Mouse (Mus musculus) left cerebral cortex, postnatal 36 days (tissue): ENCODE measurements at regions not wholly inside any gene's neighbourhood (a gene's known extent, or its start where the extent isn't known, plus 50 kb on each side); places are given as distances from the start of the nearest gene placed in this dataset.

Experiments used
- DNase-seq, 2 experiments: peaks; one replicate each; pipeline ENCODE4 v3.0.0; 2021 to 2022; ENCODE audit warnings: low spot score in 2 of 2, mixed read lengths in 1 of 2
- intact Hi-C: fragments of 180-260 bp; cut with DNase I; formaldehyde crosslinking; loops from one replicate; pipeline ENCODE4 v1.15.1; 2025

DNA sequence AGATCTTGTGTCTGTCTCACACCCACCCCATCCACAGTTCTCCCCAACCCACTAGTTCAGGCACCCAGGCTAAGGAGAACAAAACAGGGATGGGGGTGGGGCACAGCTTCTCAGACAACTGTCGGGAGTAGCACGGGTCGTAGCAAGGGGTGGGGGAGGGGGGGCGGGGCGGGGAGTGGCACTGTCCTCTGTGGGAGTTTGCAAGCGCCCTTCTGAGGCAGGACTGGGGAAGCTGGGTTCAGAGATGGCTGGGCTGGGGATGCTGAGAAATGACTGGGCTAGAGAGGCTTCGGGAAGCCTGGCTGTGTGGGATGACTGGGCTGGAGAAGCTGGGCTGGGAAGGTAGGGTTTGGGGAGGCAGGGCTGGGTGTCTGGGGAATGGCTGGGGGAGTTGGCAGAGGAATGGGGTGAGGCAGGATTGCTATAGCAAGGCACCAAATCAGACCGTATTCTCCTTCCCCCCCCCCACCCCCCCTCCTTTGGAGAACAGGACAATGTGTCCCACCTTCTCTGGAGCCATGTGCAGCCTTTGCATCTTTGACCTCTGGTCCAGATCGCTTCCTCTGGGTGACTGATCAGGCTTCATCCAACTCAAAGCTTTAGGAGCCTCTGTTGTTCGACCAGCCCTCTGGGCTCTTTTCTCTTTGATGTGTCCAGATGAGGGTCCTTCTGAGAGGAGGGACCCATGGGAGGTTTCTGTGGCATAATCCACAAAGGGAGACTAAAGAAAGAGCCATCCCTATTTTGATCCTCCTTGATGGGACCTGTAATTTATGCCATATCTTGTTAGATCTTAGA is 131.2 kb upstream of the Jade1 start:
- intact Hi-C loops: no loop called here
- no peak for DNase-seq

DNA sequence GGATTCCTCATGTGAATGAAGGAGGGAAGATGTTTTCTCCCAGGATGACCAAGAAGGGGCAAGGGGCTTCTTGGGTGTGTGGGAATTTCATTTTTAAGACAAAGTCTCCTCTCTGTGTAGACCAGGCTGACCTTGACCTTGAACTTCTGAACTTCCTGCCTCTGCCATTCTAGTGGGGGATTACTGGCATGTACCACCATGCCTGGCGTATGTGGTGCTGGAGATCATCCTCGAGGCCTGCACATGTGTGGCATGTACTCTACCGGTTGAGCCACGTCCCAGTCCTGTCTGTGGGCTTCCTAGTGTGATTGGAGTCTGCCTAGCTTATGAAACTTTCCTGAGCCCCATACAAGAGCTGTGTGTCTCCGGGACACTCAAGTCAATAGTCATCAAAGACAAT is 131.9 kb upstream of the Jade1 start:
- no peak for DNase-seq
- intact Hi-C loops: no loop called here

DNA sequence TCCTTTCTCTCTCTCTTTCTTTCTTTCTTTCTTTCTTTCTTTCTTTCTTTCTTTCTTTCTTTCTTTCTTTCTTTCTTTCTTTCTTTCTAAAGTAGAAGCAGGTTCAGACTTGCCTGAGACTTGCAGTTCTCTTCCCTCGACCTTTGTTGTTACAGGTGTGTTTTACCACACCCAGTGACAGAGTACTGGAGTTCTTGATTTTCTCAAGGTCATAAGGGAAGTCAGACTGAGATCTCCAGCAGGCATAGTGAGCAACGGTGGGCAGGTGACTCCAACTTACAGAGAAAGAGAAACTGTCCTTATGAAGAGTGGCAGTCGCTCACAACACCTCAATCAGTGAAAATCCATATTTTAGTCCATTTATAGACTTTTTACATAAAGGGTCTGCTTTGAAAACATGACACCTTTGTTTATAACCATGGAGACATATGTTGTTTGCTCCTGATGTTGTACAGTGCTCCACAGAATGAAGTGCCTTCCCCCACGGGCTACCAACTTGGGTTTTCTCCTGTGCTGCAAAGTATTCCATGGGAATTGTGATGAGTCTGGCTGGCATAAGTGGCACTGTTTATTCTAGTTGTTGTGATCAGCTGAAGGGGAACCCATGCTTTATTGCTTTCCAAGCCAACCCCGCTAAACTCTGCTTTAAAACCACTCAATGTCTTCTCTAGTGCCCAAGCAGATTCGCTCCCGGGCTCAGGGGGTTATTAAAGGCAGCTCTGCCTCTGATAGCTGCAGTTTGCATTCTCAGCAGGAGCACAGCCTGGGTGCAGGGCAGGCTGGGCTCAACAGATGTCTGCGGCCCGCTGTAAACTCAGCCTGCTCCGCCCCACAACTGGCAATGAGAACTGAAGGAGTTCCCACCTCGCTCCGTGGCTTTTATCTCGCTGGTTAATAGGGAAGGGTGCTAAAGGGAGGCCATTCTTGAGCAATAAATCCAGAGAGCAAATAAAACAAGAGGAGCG is 132.6 kb upstream of the Jade1 start:
- no peak for DNase-seq
- intact Hi-C loops: no loop called here

DNA sequence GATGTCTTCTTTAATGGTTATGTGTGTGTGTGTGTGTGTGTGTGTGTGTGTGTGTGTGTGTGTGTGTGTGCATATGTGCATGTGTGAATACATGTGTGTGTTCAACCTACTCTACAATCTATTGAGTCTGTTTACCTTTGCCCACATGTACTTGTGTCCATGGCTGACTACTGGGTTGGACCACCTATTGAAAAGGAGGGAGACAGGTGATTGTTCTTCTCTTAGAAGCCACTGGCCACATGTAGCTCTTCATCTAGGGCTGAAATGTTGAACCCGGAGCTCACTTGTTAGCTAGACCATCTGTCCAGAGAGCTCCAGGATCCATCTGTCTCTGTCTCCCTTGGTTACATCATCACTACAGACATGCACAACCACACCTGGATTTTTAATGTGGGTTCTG is 141.8 kb upstream of the Jade1 start:
- intact Hi-C loops: no loop called here
- DNase-seq: no peak

DNA sequence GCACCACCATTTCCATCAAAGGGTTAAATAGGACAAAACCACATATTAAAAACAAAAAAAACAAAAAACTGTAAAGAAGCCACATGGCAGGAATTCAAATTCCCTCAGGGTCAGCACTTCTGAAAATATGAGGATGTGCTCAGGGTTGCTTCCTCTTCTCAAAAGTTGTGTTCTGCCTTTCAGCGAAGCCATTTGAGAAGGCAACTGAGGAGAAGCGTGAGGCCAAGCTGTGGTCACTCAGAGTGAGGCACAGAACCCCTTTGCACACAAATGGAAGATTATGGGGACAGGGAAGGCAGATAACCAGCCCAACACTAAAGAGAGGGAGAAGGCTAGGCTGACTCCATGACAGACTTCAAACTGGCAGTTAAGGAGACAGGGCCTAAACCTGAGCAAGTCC is 142.8 kb upstream of the Jade1 start:
- intact Hi-C loops: no loop called here
- no peak for DNase-seq

DNA sequence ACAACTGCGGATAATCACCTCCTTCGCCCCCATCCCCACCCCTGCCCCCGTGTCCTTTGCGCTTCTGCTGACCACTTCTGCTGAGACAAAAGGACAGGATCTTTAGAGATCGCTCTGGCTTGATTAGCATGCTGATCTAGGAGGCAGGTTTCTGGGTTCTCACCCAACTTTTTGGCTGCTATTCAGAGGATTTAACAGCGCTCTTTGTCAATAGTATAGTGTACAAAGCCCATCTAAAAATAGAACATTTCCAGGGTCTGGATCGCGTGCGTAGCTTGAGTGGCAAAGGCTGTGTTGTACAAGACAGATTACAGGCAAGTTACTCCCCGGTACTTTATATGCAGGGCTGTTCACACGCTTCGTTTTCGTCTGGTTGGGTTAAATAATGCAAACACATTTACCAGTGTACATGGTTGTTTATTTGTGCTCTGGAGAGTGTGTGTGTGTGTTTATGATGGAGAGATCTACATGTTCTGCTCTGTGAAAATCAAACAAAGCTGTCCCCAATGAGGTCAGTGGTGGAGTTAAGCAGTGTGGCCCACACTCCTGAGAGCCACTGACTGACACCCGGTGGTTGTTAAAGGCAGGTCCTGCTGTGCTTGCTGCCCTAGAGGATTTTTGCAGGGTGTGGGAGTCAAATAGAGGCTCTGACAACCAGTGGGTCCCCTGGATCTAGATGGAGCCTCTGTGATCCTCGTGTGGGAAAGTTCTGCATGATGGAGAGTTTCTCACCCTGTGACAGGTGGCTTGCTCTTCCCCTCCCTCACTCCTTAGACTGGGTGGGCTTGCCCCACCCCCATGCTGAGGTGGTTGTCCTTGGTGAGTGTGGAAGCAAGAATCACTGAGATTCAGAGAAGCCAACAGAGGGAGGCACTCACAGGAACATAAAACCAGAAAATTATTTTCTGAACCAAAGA is 146.5 kb upstream of the Jade1 start:
- intact Hi-C loops: no loop called here
- peak in 1 of 2 experiments; percentile 15 for DNase-seq

DNA sequence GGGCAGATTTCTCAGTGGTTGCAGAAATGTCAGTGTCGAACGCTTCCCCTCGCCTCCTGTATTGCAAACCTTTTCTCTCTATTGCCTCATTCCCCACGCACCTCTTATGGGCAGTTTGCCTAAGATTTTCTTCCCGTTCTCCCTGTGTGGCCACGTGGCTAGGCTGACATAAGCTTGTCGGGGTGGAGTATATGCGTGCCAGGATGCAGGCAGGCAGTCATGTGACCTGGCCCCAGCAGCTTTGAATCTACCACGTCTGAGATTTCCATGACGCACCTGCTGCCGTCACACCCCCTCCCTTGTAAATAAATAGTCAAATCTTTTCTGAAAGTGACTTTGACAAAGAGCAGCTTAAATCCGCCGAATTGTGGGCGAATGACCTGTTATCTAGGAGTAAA is 147.1 kb upstream of the Jade1 start:
- intact Hi-C loops: no loop called here
- DNase-seq: peak; percentile 56 to 63

DNA sequence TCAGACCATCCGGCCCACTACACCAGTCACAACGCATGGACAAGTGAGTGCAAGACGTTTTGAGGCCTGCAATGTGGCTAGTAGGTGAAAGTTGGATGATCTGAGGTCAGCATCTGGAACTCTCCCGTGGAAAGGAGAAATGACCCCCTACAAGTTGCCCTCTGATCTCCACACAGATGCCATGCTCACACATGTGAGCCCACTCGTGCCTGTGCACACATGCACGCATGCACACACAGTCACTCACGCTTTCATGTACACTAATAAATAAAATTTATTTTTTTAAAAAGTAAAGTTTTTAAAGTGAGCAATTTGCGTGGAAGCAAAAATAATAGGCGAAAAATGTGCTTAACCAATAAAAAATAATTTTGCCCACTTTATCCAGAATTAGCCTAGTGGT is 147.5 kb upstream of the Jade1 start:
- intact Hi-C loops: no loop called here
- DNase-seq: no peak

DNA sequence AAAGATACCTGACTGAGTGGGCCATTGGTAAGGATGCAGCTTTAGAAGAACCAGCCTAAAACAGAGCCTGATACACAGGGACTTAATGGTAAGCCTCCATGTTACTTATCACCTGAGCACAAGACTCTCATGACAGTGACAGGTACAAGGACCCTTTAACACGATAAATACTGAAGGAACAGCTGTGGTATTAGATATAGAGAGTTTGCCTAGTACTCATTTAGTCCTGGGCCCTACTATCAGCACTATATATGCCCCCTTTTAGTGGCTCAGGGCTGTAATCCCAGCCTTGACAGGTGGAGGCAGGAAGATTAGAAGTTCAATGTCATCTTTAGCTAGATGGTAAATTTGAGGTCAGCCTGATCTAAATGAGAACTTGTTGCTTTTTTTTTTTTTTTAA is 148.0 kb upstream of the Jade1 start:
- intact Hi-C loops: no loop called here

DNA sequence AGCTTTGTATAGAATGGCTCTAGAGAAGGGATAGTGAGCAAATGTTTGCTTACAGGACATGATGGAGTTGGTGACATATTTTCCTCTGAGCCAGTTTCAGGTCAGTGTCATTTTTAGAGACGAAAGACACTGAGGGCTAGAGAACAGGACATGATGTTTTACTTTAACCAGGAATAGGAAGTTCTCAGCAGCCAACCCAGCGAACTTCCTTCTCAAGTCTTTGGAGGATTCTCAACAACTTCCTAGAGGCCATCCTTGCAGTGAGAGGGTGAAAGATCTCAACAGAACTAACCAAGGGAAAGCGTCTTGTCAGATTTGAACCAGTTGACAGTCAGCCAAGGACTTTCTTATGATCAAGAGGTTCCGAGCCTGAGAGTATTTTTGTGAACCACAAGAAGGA is 153.7 kb upstream of the Jade1 start:
- DNase-seq: no peak
- intact Hi-C loops: no loop called here

More for the DNA sequence above, 148.0 kb upstream of the Jade1 start:
- DNase-seq: no peak

DNA sequence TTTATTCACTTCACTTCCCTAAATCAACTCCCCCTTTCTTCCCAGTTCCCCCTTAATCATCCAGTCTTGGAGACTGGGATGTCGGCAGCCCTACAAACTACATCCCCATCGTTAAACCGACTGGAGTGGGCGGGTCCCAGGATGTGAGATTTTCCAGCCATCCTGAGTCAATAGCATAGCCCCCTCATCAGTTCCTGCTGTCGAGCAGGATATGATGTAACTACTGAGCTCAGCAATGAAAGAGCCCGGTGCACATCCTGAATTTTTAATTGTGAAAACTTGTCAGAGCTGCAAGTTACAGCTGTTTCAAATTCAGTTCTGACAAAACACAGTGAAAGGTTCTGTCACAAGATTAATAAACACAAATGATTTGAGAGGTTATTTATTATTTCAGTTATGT is 165.7 kb upstream of the Jade1 start:
- intact Hi-C loops: no loop called here
- no peak for DNase-seq

DNA sequence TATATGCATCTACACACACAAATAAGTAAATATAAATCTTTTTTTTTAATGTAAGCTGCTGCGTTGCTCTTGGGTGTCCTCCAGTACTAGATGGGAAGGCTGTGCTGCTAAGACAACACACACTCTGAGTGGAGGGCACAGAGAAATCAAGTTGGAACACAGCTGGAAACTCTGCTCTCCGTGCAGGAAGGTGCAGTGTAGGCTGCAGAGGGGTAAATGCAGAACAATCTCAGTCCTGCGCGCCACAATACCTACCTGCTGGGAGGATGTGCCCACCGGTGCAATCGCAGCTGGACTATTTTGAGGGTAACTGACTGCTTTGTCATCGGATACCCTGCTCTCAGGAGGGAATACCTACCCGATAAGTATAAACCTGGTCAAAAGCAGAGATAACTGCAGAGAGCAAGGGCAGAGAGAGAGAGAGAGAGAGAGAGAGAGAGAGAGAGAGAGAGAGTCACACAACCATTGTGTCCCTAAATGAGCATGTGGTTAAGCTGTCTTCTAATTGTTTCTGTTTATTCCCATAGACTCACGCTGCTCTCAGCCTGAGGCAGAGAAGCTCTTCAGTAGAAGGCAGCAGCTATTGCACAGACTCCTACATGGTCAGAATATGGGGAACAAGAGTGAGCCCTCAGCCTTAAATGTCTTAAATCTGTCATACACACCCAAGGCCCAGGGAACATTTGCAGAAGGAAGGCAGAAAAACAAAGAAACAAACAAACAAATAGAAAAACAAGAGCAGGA is 167.9 kb upstream of the Jade1 start:
- intact Hi-C loops: no loop called here
- no peak for DNase-seq

DNA sequence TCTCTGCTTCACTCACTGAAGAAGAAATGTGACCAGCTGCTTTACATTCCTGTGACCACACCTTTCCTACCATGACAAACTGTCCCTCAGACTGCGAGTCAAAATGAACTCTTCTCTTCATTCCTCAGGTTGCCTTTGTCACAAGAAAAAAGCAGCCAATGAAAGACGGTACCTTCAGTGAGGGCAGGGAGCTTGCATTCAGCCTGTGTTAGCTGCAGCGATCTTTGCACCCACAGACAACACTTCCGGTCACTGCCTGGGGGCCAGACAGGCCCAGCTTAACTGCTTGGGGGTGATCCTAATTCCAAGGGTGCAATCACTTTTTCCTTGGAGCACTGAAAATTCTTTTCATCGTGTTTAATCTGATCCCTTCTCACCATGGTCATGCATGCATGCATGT is 169.2 kb upstream of the Jade1 start:
- intact Hi-C loops: no loop called here
- no peak for DNase-seq

DNA sequence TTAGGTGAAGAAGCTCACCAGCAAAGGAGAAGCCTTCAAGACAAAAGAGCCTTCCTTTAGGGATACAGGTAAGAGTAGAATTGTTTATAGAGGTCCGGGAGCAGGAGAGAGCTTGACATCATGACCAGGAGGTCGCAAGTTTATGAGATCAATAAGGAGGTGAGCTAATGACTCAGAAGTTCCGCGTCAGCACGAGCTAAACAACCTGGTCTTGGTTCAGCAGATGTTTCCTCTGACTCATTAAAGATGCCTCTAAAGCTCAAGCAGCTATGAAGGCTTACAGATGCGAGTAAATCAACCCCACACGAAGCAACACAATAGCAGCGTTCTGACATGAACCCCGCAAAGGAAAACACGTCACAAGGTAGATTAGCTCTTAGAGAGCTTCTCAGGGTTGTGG is 171.1 kb upstream of the Jade1 start:
- intact Hi-C loops: no loop called here
- DNase-seq: no peak

DNA sequence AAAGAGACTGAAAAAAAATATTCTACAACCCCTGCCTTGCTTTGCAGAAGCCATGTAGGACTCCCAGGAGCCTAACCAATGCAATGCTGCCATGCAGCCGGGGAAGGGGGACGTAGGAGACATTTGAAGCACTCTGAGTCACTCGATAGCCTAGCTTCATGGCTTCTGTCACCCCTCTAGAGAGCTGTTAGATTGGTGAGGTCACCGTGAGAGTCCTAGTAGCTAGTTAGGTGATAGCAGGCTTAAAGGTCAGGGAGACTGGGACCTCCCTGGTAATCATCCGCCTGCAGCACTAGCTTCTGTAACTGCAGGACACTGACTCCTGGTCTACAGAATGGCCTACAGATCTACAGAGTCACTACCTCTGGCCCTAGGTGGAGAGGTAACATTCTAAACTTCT is 177.0 kb upstream of the Jade1 start:
- intact Hi-C loops: no loop called here
- no peak for DNase-seq

DNA sequence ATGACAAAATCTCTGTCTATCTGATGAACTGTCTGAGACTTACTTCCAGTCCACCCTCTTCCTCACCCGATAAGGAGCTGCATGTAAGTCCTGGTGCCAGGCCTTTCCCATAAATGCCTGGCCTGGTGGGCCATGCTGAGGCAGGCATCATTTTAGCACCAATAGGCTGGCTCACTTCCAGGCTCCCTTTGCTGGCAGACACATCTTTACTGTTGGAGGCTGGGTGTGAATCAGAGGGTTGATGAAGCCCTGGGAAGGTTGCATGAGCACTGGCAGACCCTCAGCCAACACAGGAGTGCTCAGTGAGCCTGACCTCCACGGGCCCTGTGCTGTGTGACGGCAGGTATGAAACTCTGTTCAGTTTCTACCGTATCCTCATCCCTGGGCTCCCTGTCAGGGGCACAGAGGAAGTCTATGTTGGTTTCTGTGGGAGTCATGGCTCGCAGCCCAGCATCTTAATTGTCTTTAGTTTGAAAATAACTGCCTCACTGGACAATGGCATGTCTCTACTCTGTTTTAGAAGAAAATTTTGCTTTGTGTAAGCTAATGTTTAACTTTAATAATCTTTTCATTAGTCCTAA is 177.6 kb upstream of the Jade1 start:
- DNase-seq: peak; percentile 10 to 16
- intact Hi-C loops: no loop called here

DNA sequence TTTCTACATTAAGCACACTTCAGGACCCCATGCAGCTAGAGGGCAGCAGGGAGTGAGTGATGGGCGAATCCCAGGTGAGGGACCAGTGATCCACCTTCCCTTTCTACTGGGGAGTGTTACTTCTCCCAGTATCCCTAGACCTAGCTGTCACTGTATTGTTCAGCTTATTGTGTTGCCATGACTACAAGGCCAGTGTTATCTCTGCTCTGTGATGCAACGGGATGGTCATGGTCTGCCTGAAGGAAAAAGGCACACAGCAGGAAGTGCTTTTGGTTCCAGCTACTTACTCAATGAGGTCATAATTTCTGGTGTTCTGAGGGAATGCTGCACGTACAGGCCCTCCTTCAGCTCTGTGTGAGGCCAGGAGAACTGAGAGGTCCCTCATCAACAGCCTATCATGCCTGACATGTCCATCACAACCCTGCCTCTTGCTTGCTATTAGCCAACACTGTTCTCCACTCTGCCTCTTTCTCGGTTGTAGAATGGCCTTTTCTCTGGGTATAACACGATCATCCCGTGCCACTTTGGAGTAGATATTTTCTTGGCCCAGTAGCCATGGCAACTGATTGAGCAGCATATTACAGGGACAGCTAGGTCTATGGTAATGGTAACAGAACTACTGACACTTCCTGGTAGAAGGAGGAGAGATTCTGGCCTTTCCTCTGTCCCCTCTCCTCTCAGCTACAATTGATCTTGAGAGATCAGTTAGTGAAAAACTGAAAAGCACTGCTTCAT is 178.5 kb upstream of the Jade1 start:
- intact Hi-C loops: no loop called here

DNA sequence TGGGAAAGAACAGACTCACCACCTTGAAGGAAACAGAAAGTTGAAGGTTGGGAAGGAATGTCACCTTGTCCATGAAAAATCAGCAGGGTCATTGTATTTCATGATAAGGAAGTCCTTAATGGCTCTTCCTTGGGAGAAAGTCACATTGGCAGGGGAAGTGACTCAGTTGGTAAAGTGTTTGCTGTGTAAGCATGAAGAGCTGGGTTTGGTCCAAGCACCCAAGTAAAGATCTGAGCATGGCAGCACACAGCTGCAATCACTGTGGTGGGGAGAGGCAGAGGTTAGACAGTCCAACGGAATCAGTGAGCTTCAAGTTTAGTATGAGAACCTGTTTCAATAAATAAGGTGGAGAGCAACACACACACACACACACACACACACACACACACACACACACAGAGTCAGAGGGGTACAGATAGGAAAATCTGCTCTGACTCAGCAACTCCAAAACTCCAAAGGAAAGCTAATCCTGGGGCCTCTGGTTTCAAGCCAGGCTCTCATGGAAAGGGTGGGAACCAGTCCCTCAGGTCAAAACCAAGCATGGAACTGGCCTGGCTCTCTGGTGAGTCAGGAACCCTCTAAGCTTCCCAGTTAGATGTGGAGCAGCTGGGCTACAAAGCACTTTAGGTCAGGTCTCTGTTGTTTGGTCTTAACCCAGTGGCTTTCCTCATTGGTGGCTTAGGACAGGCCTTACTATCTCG is 180.2 kb upstream of the Jade1 start:
- DNase-seq: no peak
- intact Hi-C loops: no loop called here

More for the DNA sequence above, 178.5 kb upstream of the Jade1 start:
- no peak for DNase-seq
